Mouse (Mus musculus): Measurements from ENCODE around the gene Cabp5.

- TF ChIP-seq POLR2A (IDR thresholded peaks at IDR 0.05; ENCODE audit: insufficient read depth, low read depth, low read length) (no peak), CTCF (IDR thresholded peaks at IDR 0.05) (no peak)
These were observed 17.3 kb upstream of the Cabp5 start for GRCm38 (mm10) chr7:13380588-13380987.
